Mouse (Mus musculus): ENCODE measurements around the gene Tenm4. TPM values are rescaled to one million over a fixed set of nuclear protein-coding genes. Genes with fewer than 3 reads are reported as not detected.

Gene Tenm4
- polyA plus RNA-seq, 1 experiment from 2014 or later, result 5.0 TPM

DNA sequence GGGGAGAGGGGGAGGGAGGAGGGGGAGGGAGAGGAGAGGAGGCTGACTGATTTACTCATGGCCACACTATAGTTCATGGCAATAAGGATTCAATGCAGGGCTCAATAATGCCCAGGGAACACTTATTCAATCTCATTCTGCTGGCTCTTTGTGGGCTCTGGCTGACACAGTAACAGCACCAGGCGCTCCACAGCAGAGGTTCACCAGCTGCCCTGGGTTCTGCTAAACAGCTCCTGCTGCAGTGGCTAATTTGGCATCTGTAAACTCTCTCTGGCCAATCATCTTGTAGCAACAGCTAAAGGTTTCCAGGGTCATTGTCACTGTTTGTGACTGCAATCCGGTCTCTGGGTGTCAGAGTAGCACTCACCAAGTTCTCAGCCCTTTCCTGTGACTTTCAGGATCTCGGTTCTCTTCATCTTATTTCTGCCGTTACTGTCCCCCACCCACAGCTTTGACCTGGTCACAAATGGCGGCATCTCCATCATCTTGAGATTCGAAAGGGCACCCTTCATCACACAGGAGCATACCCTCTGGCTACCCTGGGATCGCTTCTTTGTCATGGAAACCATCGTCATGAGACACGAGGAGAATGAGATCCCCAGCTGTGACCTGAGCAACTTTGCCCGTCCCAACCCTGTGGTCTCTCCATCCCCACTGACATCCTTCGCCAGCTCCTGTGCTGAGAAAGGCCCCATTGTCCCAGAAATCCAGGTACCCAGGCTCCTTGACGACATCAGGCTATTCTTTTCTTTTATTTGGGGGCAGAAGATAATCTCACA is 671.6 kb downstream of the Tenm4 start:
- ATAC-seq, result peak; percentile 57
- Histone ChIP-seq H3K27ac (ENCODE audit: low read length) (no peak overlapping the region), H3K4me1 (ENCODE audit: insufficient read depth, low read depth, low read length) (no peaks in the 10 kb centered on the region; the same call in 1 of the 2 replicates), H3K27me3 (replicated peaks; ENCODE audit: insufficient read depth, low read length) (no peaks in the 10 kb centered on the region), H3K9ac (replicated peaks; ENCODE audit: low read depth) (no peak overlapping the region), H3K4me3 (ENCODE audit: low read depth, low read length) (no peak overlapping the region), H3K36me3 (ENCODE audit: insufficient read depth, low read length) (no peaks in the 10 kb centered on the region), H3K4me2 (replicated peaks; ENCODE audit: low read depth, low read length) (no peak overlapping the region), H3K9me3 (ENCODE audit: low read length) (no peaks in the 10 kb centered on the region)
- 56% methylated on average over 12 of the region's 12 CpGs for WGBS
- TF ChIP-seq EP300 (IDR thresholded peaks at IDR 0.05) (0 out of 2 replicates have a peak, but pooled peaks have one; percentile 24), CTCF (IDR thresholded peaks at IDR 0.05) (no peak)
- peak; percentile 69 for DNase-seq (ENCODE audit: low spot score)

DNA sequence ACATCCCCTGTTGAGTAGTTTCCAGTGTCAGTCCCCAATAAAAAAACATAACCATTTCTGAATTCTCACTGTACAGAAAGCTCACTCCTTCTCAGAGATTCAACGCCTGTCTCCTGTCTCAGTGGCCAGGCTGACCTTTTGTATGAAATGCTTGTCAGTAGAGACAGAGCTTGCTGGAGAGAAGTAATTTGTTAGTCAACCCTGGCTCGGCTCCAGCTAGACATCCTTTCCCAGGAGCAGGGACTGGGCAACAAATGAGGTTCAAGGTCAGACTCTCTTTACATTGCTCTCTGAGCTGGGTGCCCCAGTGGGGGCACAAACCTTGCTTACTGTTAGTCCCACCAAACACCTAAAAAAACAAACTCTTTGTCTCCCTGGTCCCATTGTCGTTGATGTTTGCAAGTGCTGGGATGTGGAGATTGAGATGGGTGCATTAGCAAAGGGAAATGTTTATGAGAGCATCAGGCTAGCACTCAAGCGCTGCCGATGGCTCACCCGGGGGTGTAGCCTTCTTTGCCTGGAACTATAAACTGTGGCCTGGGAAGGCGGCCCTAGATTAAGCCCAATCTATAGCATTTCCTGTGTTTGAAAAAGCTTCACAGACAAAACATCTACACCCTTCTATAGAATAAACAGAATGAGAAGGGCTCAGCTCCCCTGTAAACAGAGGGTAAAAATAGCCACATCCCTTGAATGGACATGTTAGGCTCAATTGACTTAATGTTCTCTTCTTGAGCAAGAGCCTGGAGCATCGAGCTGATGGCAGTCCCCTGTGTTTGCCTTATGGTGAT is 673.3 kb downstream of the Tenm4 start:
- peak; percentile 75 for TF ChIP-seq EP300 (IDR thresholded peaks at IDR 0.05)
- no peak for TF ChIP-seq CTCF (IDR thresholded peaks at IDR 0.05)
- Histone ChIP-seq H3K27me3 (replicated peaks; ENCODE audit: insufficient read depth, low read length) (no peaks in the 10 kb centered on the region), H3K4me2 (replicated peaks; ENCODE audit: low read depth, low read length) (no peak overlapping the region), H3K4me1 (ENCODE audit: insufficient read depth, low read depth, low read length) (no peaks in the 10 kb centered on the region; the same call in 1 of the 2 replicates), H3K9me3 (ENCODE audit: low read length) (no peaks in the 10 kb centered on the region), H3K36me3 (ENCODE audit: insufficient read depth, low read length) (no peaks in the 10 kb centered on the region), H3K9ac (replicated peaks; ENCODE audit: low read depth) (no peak overlapping the region), H3K4me3 (ENCODE audit: low read depth, low read length) (no peak overlapping the region), H3K27ac (ENCODE audit: low read length) (no peak overlapping the region; the same call in 1 of the 2 replicates)
- 32% methylated on average over 8 of the region's 8 CpGs for WGBS
- peak; percentile 80 for ATAC-seq
- peak; percentile 68 for DNase-seq (ENCODE audit: low spot score)

GRCm38 (mm10) chr7:96852781-96853180 is 681.7 kb downstream of the Tenm4 start:
- Histone ChIP-seq H3K9me3 (ENCODE audit: low read length) (no peaks in the 10 kb centered on the region), H3K4me1 (ENCODE audit: insufficient read depth, low read depth, low read length) (no peaks in the 10 kb centered on the region), H3K27me3 (replicated peaks; ENCODE audit: insufficient read depth, low read length) (no peaks in the 10 kb centered on the region), H3K9ac (replicated peaks; ENCODE audit: low read depth) (no peak overlapping the region), H3K4me3 (ENCODE audit: low read depth, low read length) (no peak overlapping the region), H3K4me2 (replicated peaks; ENCODE audit: low read depth, low read length) (no peak overlapping the region), H3K36me3 (ENCODE audit: insufficient read depth, low read length) (no peaks in the 10 kb centered on the region; the same call in 1 of the 2 replicates), H3K27ac (ENCODE audit: low read length) (no peak overlapping the region)
- ATAC-seq (no peak), DNase-seq (ENCODE audit: low spot score) (no peak)
- 90% methylated on average over 2 of the region's 2 CpGs for WGBS
- TF ChIP-seq EP300 (IDR thresholded peaks at IDR 0.05) (no peak), CTCF (IDR thresholded peaks at IDR 0.05) (no peak)

- Histone ChIP-seq H3K9me3 (ENCODE audit: low read length) (no peaks in the 10 kb centered on the region), H3K27me3 (replicated peaks; ENCODE audit: insufficient read depth, low read length) (no peaks in the 10 kb centered on the region), H3K27ac (ENCODE audit: low read length) (no peak overlapping the region), H3K36me3 (ENCODE audit: insufficient read depth, low read length) (no peaks in the 10 kb centered on the region; the same call in 1 of the 2 replicates), H3K4me2 (replicated peaks; ENCODE audit: low read depth, low read length) (no peak overlapping the region), H3K4me3 (ENCODE audit: low read depth, low read length) (no peak overlapping the region), H3K9ac (replicated peaks; ENCODE audit: low read depth) (no peak overlapping the region), H3K4me1 (ENCODE audit: insufficient read depth, low read depth, low read length) (no peaks in the 10 kb centered on the region; the same call in 1 of the 2 replicates)
- 69% methylated on average over 5 of the region's 5 CpGs for WGBS
- TF ChIP-seq CTCF (IDR thresholded peaks at IDR 0.05), result no peak
- no peak for TF ChIP-seq EP300 (IDR thresholded peaks at IDR 0.05)
- ATAC-seq, result no peak
- DNase-seq (ENCODE audit: low spot score), result peak; percentile 13
Measured at GRCm38 (mm10) chr7:96855867-96856406, 684.9 kb downstream of the Tenm4 start.

DNA sequence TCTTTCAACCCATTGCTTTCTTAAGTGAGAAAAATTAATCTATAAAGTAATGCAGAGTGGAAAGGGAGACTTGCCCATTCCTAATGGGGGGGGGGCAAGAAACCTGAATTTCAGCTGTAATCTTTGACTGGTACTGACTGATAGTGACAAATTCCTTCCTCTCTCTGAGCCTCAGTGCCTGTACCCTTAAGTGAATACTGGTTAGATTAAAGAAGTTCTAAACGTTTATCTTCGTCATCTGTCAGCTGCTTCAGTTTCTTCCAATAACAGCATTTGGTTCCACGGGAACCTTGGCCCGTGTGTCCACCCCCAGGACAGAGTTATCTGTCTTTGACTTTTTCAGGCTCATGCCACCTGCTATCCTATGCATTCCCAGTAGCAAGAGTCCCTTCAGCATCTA is 685.5 kb downstream of the Tenm4 start:
- no peaks in the 10 kb centered on the region for H3K27me3 ChIP-seq (replicated peaks; ENCODE audit: insufficient read depth, low read length)
- no peak overlapping the region for H3K4me2 ChIP-seq (replicated peaks; ENCODE audit: low read depth, low read length)
- 55% methylated on average over 4 of the region's 4 CpGs for WGBS
- H3K4me3 ChIP-seq (ENCODE audit: low read depth, low read length), result no peak overlapping the region
- no peak overlapping the region for H3K27ac ChIP-seq (ENCODE audit: low read length)
- ATAC-seq (no peak), DNase-seq (ENCODE audit: low spot score) (no peak)
- H3K9ac ChIP-seq (replicated peaks; ENCODE audit: low read depth), result no peak overlapping the region
- no peaks in the 10 kb centered on the region; the same call in 1 of the 2 replicates for H3K4me1 ChIP-seq (ENCODE audit: insufficient read depth, low read depth, low read length)
- H3K9me3 ChIP-seq (ENCODE audit: low read length), result no peaks in the 10 kb centered on the region
- H3K36me3 ChIP-seq (ENCODE audit: insufficient read depth, low read length), result no peaks in the 10 kb centered on the region; the same call in 1 of the 2 replicates
- TF ChIP-seq EP300 (IDR thresholded peaks at IDR 0.05), result no peak
- no peak for TF ChIP-seq CTCF (IDR thresholded peaks at IDR 0.05)

- H3K9me3 ChIP-seq (ENCODE audit: low read length), result no peaks in the 10 kb centered on the region
- TF ChIP-seq CTCF (IDR thresholded peaks at IDR 0.05), result no peak
- no peak for TF ChIP-seq EP300 (IDR thresholded peaks at IDR 0.05)
- ATAC-seq, result no peak
- no peak overlapping the region for H3K4me3 ChIP-seq (ENCODE audit: low read depth, low read length)
- no peak overlapping the region for H3K4me2 ChIP-seq (replicated peaks; ENCODE audit: low read depth, low read length)
- H3K4me1 ChIP-seq (ENCODE audit: insufficient read depth, low read depth, low read length), result no peaks in the 10 kb centered on the region; the same call in 1 of the 2 replicates
- H3K27ac ChIP-seq (ENCODE audit: low read length), result no peak overlapping the region
- H3K9ac ChIP-seq (replicated peaks; ENCODE audit: low read depth), result no peak overlapping the region
- DNase-seq (ENCODE audit: low spot score), result no peak
- H3K27me3 ChIP-seq (replicated peaks; ENCODE audit: insufficient read depth, low read length), result no peaks in the 10 kb centered on the region
- whole genome bisulfite sequencing, result 61% methylated on average over 2 of the region's 2 CpGs
- no peaks in the 10 kb centered on the region; the same call in 1 of the 2 replicates for H3K36me3 ChIP-seq (ENCODE audit: insufficient read depth, low read length)
Measured at GRCm38 (mm10) chr7:96859077-96859476, 688.0 kb downstream of the Tenm4 start.

Measured in lung, postnatal 0 days (tissue).